Mouse (Mus musculus) lung, adult 2 months (tissue): ENCODE measurements around the gene Upf1.

Source experiments
- CTCF ChIP-seq: fragments of 200-500 bp; IDR thresholded peaks from 2 replicates; pipeline ENCODE4 v1.5.1; 2011; ENCODE audit warnings: mild to moderate bottlenecking, low read length, control low read depth; ENCODE audit not compliant: insufficient read depth
- POLR2A ChIP-seq: fragments of 200-500 bp; IDR thresholded peaks from 2 replicates; pipeline ENCODE4 v1.6.1; 2011; ENCODE audit warnings: low read depth, mild to moderate bottlenecking, control low read depth, low read length, borderline replicate concordance; ENCODE audit errors: extremely low read depth

GRCm38 (mm10) chr8:70329835-70330740, 23.0 kb downstream of the Upf1 start:
- TF ChIP-seq CTCF (no peak), POLR2A (no peak)
